Mouse (Mus musculus): ENCODE data around the gene Rad50. TPM values are rescaled to one million over a fixed set of nuclear protein-coding genes. Genes with fewer than 3 reads are reported as not detected.

The Rad50 gene
- total RNA-seq (2021) = 10 to 100 TPM; 12.1 to 17.1 TPM
- long read RNA-seq, experiment 1, full-length matches to known transcripts = 3 of 15 reads
- long read RNA-seq, experiment 1, partial matches to known transcripts = 9 of 15 reads
- long read RNA-seq, experiment 1, other reads (novel, unspliced or antisense) = 3 of 15 reads
- long read RNA-seq, experiment 2, partial matches to known transcripts = 1 of 1 reads
- long read RNA-seq, experiment 2, other reads (novel, unspliced or antisense) = 0 of 1 reads

GRCm38 (mm10) chr11:53706934-53707717 lies at the start of gene Rad50:
Gene Rad50, minus strand, starts transcription at chr11:53707319.
- DNase-seq = peak; percentile 96 to 97

- no peak for DNase-seq
Measured at GRCm38 (mm10) chr11:53755011-53755595, 48.0 kb upstream of the Rad50 start.

GRCm38 (mm10) chr11:53749716-53750352 lies 42.7 kb upstream of the Rad50 start:
- DNase-seq = no peak

GRCm38 (mm10) chr11:53749306-53749705 lies 42.2 kb upstream of the Rad50 start:
- no peak for DNase-seq

GRCm38 (mm10) chr11:53748614-53749013 lies 41.5 kb upstream of the Rad50 start:
- no peak for DNase-seq

GRCm38 (mm10) chr11:53747985-53748384 lies 40.9 kb upstream of the Rad50 start:
- DNase-seq = no peak

- DNase-seq = no peak
Measured at GRCm38 (mm10) chr11:53745260-53745659, 38.1 kb upstream of the Rad50 start.

GRCm38 (mm10) chr11:53742353-53742752 lies 35.2 kb upstream of the Rad50 start:
- no peak for DNase-seq

- peak; percentile 54 to 60 for DNase-seq
Measured at GRCm38 (mm10) chr11:53737573-53737946, 30.4 kb upstream of the Rad50 start.

GRCm38 (mm10) chr11:53736771-53737572 lies 29.9 kb upstream of the Rad50 start:
- peak; percentile 77 to 84 for DNase-seq

- DNase-seq = peak; percentile 59 to 74
Measured at GRCm38 (mm10) chr11:53735682-53736245, 28.6 kb upstream of the Rad50 start.

- DNase-seq = no peak
Measured at GRCm38 (mm10) chr11:53734970-53735681, 28.0 kb upstream of the Rad50 start.

GRCm38 (mm10) chr11:53734431-53734830 lies 27.3 kb upstream of the Rad50 start:
- DNase-seq = no peak

GRCm38 (mm10) chr11:53733824-53734223 lies 26.7 kb upstream of the Rad50 start:
- DNase-seq = no peak

GRCm38 (mm10) chr11:53732244-53732643 lies 25.1 kb upstream of the Rad50 start:
- no peak for DNase-seq

GRCm38 (mm10) chr11:53731457-53731856 lies 24.3 kb upstream of the Rad50 start:
- no peak for DNase-seq

- DNase-seq = peak; percentile 45 to 52
Measured at GRCm38 (mm10) chr11:53720715-53721114, 13.6 kb upstream of the Rad50 start, which contains the start of gene Il5. Gene Il5, plus strand, starts transcription at chr11:53720794.

GRCm38 (mm10) chr11:53719701-53720100 lies 12.6 kb upstream of the Rad50 start:
- no peak for DNase-seq

- no peak for DNase-seq
Measured at GRCm38 (mm10) chr11:53707718-53708009, 545 bp upstream of the Rad50 start.

- peak; percentile 67 to 77 for DNase-seq
Measured at GRCm38 (mm10) chr11:53706236-53706933, 734 bp downstream of the Rad50 start.
